Mouse (Mus musculus) adrenal gland, postnatal 14 days (tissue): ENCODE data around the gene Olfr1350. TPM values are rescaled to one million over a fixed set of nuclear protein-coding genes. Genes with fewer than 3 reads are reported as not detected.
"Not testable (repeated sequence)": the region's sequence is repeated elsewhere in the genome, so short reads cannot be mapped to it uniquely, and the experiment has no call there.

Source experiments
- DNase-seq: peaks from one replicate; pipeline ENCODE4 v3.0.0; 2021; ENCODE audit warnings: mixed read lengths
- long read RNA-seq, 2 experiments: library from polyadenylated mRNA; stranded (forward); transcript quantifications; one replicate each; pipeline ENCODE4 v2.0.0; 2021
- total RNA-seq: library from RNA; stranded (reverse); gene quantifications from 2 replicates; pipeline ENCODE4 v1.2.3, GENCODE M21; 2021

The Olfr1350 gene
- not detected in 2 replicates for total RNA-seq
- long read RNA-seq, experiment 1: 0 reads
- long read RNA-seq, experiment 2: 0 reads

GRCm38 (mm10) chr7:6564541-6564940, at the start of gene Olfr1350:
Gene Olfr1350, plus strand, starts transcription at chr7:6564841.
- no peak for DNase-seq

GRCm38 (mm10) chr7:6521666-6522065, 43.0 kb upstream of the Olfr1350 start:
- DNase-seq: no peak

GRCm38 (mm10) chr7:6522850-6523249, 41.8 kb upstream of the Olfr1350 start, which contains the start of gene Olfr1349:
Gene Olfr1349, minus strand, starts transcription at chr7:6522950.
- no peak for DNase-seq

DNA sequence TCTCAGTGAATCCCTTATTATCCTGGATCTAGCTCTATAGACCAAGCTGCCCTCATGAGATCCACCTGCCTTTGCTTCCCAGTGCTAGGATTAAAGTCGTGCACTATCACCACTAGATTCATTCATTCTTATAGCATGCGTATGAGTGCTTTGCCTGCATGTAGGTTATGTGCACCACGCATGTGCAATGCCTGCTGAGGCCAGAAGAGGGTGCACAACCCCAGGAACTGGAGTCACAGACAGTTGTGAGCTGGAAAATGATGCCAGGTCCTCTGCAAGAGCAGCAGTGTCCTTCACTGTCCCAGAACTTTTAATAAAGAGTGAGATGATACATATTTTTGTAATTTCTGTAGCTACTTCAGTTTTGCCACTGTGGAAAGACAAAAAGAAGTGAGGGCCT, 39.6 kb upstream of the Olfr1350 start:
- no peak for DNase-seq

DNA sequence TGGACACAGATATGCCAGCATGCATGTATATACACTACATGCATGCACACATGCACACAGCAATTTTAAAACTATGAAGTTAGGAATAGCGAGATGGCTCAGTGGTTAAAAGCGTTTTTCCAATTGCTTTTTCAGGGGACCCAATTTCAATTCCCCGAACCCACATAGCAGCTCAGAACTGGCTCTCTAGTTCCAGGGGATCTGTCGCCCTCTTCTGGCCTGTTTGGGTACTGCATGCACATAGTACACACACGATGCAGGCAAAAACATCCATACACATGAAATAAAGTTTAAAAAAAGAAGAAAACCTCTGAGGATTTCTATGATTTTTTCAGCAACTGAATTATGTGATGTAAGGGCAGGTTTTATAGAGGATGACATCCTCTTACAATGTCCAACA, 38.5 kb upstream of the Olfr1350 start:
- peak; percentile 9 for DNase-seq

DNA sequence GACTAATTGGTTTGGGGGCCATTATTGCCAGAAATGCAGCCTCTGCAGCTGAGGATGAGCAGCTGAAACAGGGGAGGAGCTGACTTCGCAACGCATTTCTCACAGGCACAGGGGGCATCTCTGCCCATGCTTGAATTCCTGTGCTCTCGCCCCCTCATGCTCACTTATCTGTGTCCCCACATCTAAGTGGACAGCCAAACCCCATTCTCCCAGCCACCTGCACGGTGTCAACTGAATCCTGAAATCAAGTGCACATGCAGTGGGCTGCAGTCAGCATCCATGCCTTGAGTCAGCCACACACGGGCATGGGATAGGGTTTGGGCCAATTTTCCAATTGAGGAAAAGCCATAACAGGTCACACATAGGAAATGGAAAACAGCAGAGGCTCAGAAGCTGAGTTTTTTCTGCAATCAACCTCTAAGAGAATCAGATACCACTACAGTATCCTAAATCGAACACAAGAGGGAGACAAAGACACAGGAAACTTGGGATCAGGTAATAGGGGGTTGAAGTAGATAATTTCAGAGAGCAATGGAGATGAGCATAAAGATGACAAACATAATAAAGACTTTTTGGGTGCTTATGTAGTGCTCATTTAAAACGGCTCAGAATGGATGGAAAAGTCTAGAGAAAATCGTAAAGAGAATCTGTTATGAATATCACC, 21.6 kb downstream of the Olfr1350 start:
- no peak for DNase-seq

- DNase-seq: not testable (repeated sequence)
Measured at GRCm38 (mm10) chr7:6588766-6589165, 24.1 kb downstream of the Olfr1350 start.

DNA sequence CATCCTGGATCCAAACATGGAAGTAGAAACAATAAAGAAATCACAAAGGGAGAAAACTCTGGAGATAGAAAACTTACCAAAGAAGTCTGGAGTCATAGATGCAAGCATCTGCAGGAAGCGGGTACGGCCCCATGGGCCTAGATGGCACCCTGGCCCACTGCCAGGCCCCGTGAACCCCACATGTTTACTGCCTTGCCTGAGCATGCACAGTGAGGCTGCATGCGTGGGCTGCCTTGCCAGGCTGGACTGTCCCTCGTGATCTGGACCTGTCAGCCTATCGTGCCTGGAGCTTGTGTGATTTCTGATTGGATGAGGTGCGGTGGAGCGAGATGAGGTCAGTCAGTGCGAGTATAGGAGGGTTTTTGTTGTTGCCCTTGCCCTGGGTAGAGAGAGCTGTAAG, 38.7 kb downstream of the Olfr1350 start:
- DNase-seq: no peak

Other genes starting within 250 kb of the Olfr1350 start
- gene Zfp583, start 233.6 kb upstream of the Olfr1350 start, total RNA-seq: 3.1 and 3.4 TPM in 2 replicates
- gene Gm3854, start 221.1 kb upstream of the Olfr1350 start, total RNA-seq: 0.48 and 0.71 TPM in 2 replicates
- gene Zfp78, start 201.6 kb upstream of the Olfr1350 start, total RNA-seq: 2.9 and 3.0 TPM in 2 replicates
- 2.6 and 4.8 TPM in 2 replicates for gene Zfp28, start 181.5 kb upstream of the Olfr1350 start, total RNA-seq
- 0.38 and 0.41 TPM in 2 replicates for gene Smim17, start 166.1 kb upstream of the Olfr1350 start, total RNA-seq
- 0.08 TPM in 1 of 2 replicates, not detected in the other for gene Gm20715, start 154.6 kb upstream of the Olfr1350 start, total RNA-seq
- not detected in 2 replicates for gene Olfr1344, start 126.2 kb upstream of the Olfr1350 start, total RNA-seq
- gene Olfr1336, start 108.7 kb upstream of the Olfr1350 start, total RNA-seq: not detected in 2 replicates
- gene Olfr1346, start 97.7 kb upstream of the Olfr1350 start, total RNA-seq: not detected in 2 replicates
- gene Olfr5, start 77.9 kb upstream of the Olfr1350 start, total RNA-seq: not detected in 2 replicates
- not detected in 2 replicates for gene Olfr1347, start 65.1 kb upstream of the Olfr1350 start, total RNA-seq
- gene Olfr1348, start 56.1 kb upstream of the Olfr1350 start, total RNA-seq: not detected in 2 replicates
- gene Olfr1349, start 41.9 kb upstream of the Olfr1350 start, total RNA-seq: not detected in 2 replicates
- 14.4 and 19.7 TPM in 2 replicates for gene Zim1, start 131.6 kb downstream of the Olfr1350 start, total RNA-seq
- gene Peg3, start 165.6 kb downstream of the Olfr1350 start, total RNA-seq: 62.7 and 74.1 TPM in 2 replicates
- 2.3 and 2.7 TPM in 2 replicates for gene Usp29, start 165.7 kb downstream of the Olfr1350 start, total RNA-seq